Mouse (Mus musculus) gastrocnemius, postnatal 36 days (tissue): ENCODE results near the gene Olfr340. TPM values are rescaled to one million over a fixed set of nuclear protein-coding genes. Genes with fewer than 3 reads are reported as not detected.
"Not testable (repeated sequence)": the region's sequence is repeated elsewhere in the genome, so short reads cannot be mapped to it uniquely, and the experiment has no call there.

Source experiments
- DNase-seq, 2 experiments: peaks; one replicate each; pipeline ENCODE4 v3.0.0; 2022
- intact Hi-C: fragments of 180-260 bp; cut with DNase I; formaldehyde crosslinking; loops from one replicate; pipeline ENCODE4 v1.15.1; 2025
- long read RNA-seq, 2 experiments: library from polyadenylated mRNA; stranded (forward); transcript quantifications; one replicate each; pipeline ENCODE4 v2.0.0; 2021
- total RNA-seq, 2 experiments: library from RNA; stranded (reverse); gene quantifications; 2 replicates each; pipeline ENCODE4 v1.2.3; 2021

Gene Olfr340
- total RNA-seq: not detected
- long read RNA-seq, experiment 1: 0 reads
- long read RNA-seq, experiment 2: 0 reads

DNA sequence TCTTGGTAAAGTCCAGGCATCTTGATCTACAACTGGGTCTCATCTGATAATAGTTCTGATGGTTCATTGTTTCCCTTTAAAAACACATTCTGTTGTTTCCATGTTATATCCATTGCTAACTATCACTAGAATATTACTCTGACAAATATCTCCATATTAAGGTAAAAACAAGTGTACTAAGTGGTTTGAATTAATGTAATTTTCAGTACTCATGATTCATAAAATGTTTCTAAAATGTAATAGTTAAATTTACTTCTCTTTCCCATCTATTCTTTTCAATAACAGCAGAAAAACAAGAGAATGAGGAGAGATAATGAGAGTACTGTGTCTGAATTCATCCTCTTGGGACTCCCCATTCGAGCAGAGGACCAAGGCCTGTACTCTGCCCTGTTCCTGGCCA lies at the start of gene Olfr340:
Olfr340 (plus strand) TSS at position 301 of the 400 bp plus-strand sequence.
- no peak for DNase-seq
- intact Hi-C loops: no loop called here

DNA sequence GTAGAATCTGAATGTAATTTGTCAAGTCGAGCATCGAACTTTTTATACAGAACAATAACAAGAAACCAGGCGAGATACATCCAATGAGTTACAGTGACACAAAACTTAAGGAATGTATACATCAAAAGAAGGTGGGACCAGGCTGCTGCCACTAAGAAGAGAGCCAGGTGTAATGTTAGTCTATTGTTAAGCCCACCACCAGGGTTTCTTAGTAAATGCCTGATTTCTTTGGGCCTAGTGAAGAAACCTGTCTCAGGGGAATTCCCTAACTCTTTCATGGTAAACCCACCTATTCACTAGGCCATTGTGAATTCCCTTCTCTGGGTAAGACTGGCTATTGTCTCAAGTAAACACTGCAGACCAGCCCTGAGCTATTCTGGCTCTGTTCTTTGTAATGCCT lies 37.2 kb upstream of the Olfr340 start:
- DNase-seq, intact Hi-C loops: not testable (repeated sequence)

DNA sequence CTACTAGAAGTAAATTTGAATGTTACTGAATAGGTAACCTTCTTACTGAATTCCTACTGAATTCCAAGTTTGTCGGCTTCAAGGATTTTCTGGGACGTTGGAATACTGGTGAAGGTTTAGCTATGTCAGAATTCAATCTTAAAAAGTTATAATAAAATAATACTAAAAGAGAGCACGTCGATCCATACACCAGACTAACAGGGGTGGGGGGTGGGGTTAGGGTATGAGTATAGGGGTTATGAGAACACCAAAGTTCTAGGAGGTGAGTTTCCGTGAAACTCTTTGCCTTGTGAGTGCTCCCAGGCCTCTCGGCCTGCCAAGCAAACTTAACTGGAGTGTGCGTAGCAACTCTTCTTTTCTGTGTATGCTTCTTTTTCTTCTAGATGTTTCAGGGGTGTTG lies 36.8 kb upstream of the Olfr340 start:
- DNase-seq, intact Hi-C loops: not testable (repeated sequence)

GRCm38 (mm10) chr2:36418647-36419046 lies 33.7 kb upstream of the Olfr340 start, which contains the start of gene Olfr339:
TSS of gene Olfr339 (plus strand) at chr2:36418947.
- intact Hi-C loops: no loop called here
- DNase-seq: no peak

DNA sequence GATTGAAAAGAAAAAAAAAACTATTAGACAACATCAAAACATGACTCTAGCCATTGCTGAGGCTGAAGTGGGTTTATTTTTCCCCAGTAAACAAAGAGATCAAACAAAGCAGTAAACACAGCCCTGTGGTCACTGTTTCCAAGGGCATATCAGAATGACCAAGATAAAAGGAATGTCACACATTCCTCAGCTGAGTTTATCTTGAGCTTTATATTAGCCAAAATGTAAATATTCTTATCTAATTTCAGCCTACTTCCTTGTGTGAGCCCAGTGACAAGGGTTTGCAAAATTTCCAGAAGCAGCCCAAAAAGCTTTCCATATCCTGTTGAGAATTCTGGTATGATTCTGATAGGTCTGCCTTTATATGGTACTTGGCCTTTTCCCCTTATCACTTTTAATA lies 21.2 kb downstream of the Olfr340 start:
- no peak for DNase-seq
- intact Hi-C loops: no loop called here

DNA sequence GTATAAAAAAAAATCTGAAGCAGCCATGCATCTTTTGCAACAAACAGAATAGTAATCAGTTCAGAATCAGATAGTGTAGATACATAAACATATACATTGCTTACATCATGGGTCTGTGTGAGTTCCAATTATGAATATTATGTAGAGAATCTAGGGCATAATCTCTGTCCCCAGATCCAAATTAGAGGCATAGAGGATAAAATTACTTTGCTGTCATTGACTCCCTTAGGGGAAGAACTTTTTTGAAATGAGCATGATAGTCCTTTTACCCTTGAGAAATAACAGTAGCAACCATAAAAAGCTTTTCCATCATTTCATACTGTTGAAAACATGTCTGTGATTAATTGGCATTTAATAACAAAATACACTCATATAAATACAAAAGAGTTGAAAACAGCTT lies 30.0 kb downstream of the Olfr340 start, which contains the start of gene Olfr341:
Olfr341 (minus strand) TSS at position 101 of the 400 bp plus-strand sequence.
- intact Hi-C loops: no loop called here
- no peak for DNase-seq

Other genes with a start within 250 kb of the Olfr340 start
- 1 to 10 TPM; 3.2 to 3.7 TPM for gene Ptgs1, start 222.2 kb upstream of the Olfr340 start, total RNA-seq
- gene Olfr338, start 79.1 kb upstream of the Olfr340 start, total RNA-seq: not detected
- not detected for gene Olfr339, start 33.6 kb upstream of the Olfr340 start, total RNA-seq
- gene Olfr341, start 29.9 kb downstream of the Olfr340 start, total RNA-seq: not detected
- not detected for gene Olfr342, start 72.4 kb downstream of the Olfr340 start, total RNA-seq
- gene Olfr344, start 114.1 kb downstream of the Olfr340 start, total RNA-seq: not detected
- gene Olfr345, start 187.5 kb downstream of the Olfr340 start, total RNA-seq: not detected
- not detected for gene Olfr346, start 233.2 kb downstream of the Olfr340 start, total RNA-seq